Mouse (Mus musculus) forebrain, embryonic 15.5 days (tissue): ENCODE measurements around the gene Dppa4. TPM values are rescaled to one million over a fixed set of nuclear protein-coding genes. Genes with fewer than 3 reads are reported as not detected.

Experiments used
- ATAC-seq: fragments of 200-750 bp; cut with Nextera tagmentation; replicated peaks from 2 replicates; pipeline ENCODE4 v1.8.0; 2017; ENCODE audit warnings: mild to moderate bottlenecking, moderate TSS enrichment, moderate library complexity
- H3K27ac ChIP-seq: fragments of 300-500 bp; sonication (generic); replicated peaks from 2 replicates; pipeline ENCODE4 v1.5.1; 2015; ENCODE audit warnings: mild to moderate bottlenecking, inconsistent platforms
- H3K27me3 ChIP-seq: fragments of 300-500 bp; sonication (generic); 2 replicates; pipeline ENCODE4 v1.6.1; 2015; ENCODE audit warnings: inconsistent platforms
- H3K36me3 ChIP-seq: fragments of 300-500 bp; sonication (generic); 2 replicates; pipeline ENCODE4 v1.6.1; 2015; ENCODE audit warnings: mild to moderate bottlenecking, inconsistent platforms
- H3K4me1 ChIP-seq: fragments of 300-500 bp; sonication (generic); 2 replicates; pipeline ENCODE4 v1.6.1; 2015; ENCODE audit warnings: inconsistent platforms
- H3K4me2 ChIP-seq: fragments of 300-500 bp; sonication (generic); replicated peaks from 2 replicates; pipeline ENCODE4 v1.6.1; 2015; ENCODE audit warnings: mild to moderate bottlenecking, inconsistent platforms
- H3K4me3 ChIP-seq: fragments of 300-500 bp; sonication (generic); 2 replicates; pipeline ENCODE4 v1.5.1; 2015; ENCODE audit warnings: mild to moderate bottlenecking, inconsistent platforms
- H3K9ac ChIP-seq: fragments of 300-500 bp; sonication (generic); replicated peaks from 2 replicates; pipeline ENCODE4 v1.6.1; 2015; ENCODE audit warnings: mild to moderate bottlenecking, inconsistent platforms
- H3K9me3 ChIP-seq: fragments of 300-500 bp; sonication (generic); 2 replicates; pipeline ENCODE4 v1.6.1; 2016; ENCODE audit warnings: inconsistent platforms
- WGBS: fragments of 180-500 bp; shearing (Covaris S2); methylation state at CpG from one replicate; pipeline ENCODE4 v1.1.7; 2015; ENCODE audit warnings: mixed read lengths; 5-methylcytosine and 5-hydroxymethylcytosine counted together
- polyA plus RNA-seq: library from polyadenylated mRNA; unstranded; fragments of >200 nt; fragmentation: Nextera tagmentation; extraction: Ambion mirVana; gene quantifications from 2 replicates; pipeline ENCODE4 v1.2.1, GENCODE M21; 2015

Gene Dppa4
- polyA plus RNA-seq, 1 experiment from 2014 or later = not detected

DNA sequence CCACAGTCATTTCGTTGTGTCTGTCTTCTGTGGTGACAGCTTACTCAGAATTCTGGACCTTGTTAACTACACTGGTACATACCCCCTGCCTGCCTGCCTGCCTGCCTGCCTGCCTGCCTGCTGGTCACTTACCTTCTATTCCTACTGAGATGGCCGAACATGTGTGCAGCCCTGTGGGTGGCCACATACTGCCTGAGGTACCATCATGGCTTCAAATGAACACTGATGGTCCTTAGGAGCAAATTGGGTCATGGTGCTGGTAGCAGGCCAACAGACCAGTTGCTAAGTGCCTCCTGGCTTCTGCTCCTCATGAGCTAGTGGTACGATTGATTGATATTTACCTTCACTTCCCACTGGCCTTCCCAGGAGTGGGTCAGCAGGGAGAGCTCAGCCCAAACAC is 48.3 kb downstream of the Dppa4 start:
- Histone ChIP-seq H3K4me1 (no peaks in the 10 kb centered on the region), H3K36me3 (no peaks in the 10 kb centered on the region), H3K9me3 (no peaks in the 10 kb centered on the region), H3K9ac (no peak overlapping the region), H3K27ac (no peak overlapping the region), H3K4me2 (no peak overlapping the region), H3K27me3 (no peaks in the 10 kb centered on the region), H3K4me3 (no peak overlapping the region)
- WGBS = 86% methylated on average over 3 of the region's 3 CpGs
- ATAC-seq = no peak

DNA sequence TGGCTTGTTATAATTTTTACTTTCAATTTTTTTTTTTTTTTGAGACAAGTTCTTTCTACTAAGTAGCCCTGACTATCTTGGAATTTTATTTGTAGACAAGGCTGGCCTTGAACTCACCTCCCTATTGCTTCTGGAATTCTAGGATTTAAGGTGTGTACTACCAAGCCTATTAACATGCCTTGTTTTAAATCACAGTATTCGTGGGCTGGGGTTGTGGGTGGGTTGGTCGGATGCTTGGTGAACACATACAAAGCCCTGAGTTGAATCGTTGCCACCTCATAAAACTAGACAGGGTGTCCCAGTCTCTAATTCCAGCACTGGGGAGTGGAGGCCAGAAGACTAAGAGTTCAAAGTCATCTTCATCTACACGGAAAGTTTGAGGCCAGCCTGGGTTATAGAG is 51.8 kb downstream of the Dppa4 start:
- no peaks in the 10 kb centered on the region for H3K36me3 ChIP-seq
- 90% methylated on average over 4 of the region's 4 CpGs for WGBS
- H3K27me3 ChIP-seq = no peaks in the 10 kb centered on the region
- no peak for ATAC-seq
- no peaks in the 10 kb centered on the region for H3K9me3 ChIP-seq
- H3K9ac ChIP-seq = no peak overlapping the region
- no peak overlapping the region for H3K4me3 ChIP-seq
- no peak overlapping the region for H3K4me2 ChIP-seq
- H3K27ac ChIP-seq = no peak overlapping the region
- H3K4me1 ChIP-seq = no peaks in the 10 kb centered on the region

Other genes starting within 250 kb of the Dppa4 start
- not detected in 2 replicates for gene Dppa2, start 20.2 kb downstream of the Dppa4 start, polyA plus RNA-seq
- not detected in 2 replicates for gene Gm5485, start 128.7 kb downstream of the Dppa4 start, polyA plus RNA-seq
- gene Morc1, start 147.5 kb downstream of the Dppa4 start, polyA plus RNA-seq = not detected in 2 replicates